Mouse (Mus musculus): ENCODE measurements at regions not wholly inside any gene's neighbourhood (a gene's known extent, or its start where the extent isn't known, plus 50 kb on each side); places are given as distances from the start of the nearest gene placed in this dataset.

- no peak overlapping the region for H3K9ac ChIP-seq (ENCODE audit: insufficient read depth, low read depth, low read length, poor library complexity, severe bottlenecking)
- H3K36me3 ChIP-seq (ENCODE audit: control insufficient read depth, insufficient read depth, low read length, poor library complexity, severe bottlenecking), result no peaks in the 10 kb centered on the region
- TF ChIP-seq CHD2 (IDR thresholded peaks at IDR 0.05; ENCODE audit: low read depth, low read length), result no peak
- no peak for TF ChIP-seq MAFK (IDR thresholded peaks at IDR 0.05; ENCODE audit: insufficient read depth, low read depth, low read length)
- TF ChIP-seq HCFC1 (IDR thresholded peaks at IDR 0.05; ENCODE audit: borderline replicate concordance, insufficient read depth, low read length), result no peak
- TF ChIP-seq ZNF384 (IDR thresholded peaks at IDR 0.05; ENCODE audit: low read depth, low read length), result no peak
- no peak for TF ChIP-seq ZC3H11A (IDR thresholded peaks at IDR 0.05; ENCODE audit: borderline replicate concordance, low read depth, low read length)
- H3K9me3 ChIP-seq (ENCODE audit: control insufficient read depth, insufficient read depth, low read depth, low read length), result no peaks in the 10 kb centered on the region
- H3K4me1 ChIP-seq (ENCODE audit: control insufficient read depth in 2 of 2, insufficient read depth in 2 of 2, low read length in 2 of 2, poor library complexity in 1 of 2), result no peaks in the 10 kb centered on the region
- no peak for DNase-seq (ENCODE audit: low read depth, low spot score)
- in situ Hi-C loops (cut with MboI; ENCODE audit: low sequenced_read_pairs in 2 of 2, unreplicated experiment in 2 of 2), result no loop called here
- no peak overlapping the region for H3K27ac ChIP-seq (ENCODE audit: insufficient read depth, low read depth, low read length, poor library complexity, severe bottlenecking)
- H3K4me3 ChIP-seq (ENCODE audit: insufficient read depth in 1 of 2, low read depth in 1 of 2, low read length in 2 of 2, poor library complexity in 1 of 2, severe bottlenecking in 1 of 2), result no peak overlapping the region
Observed at GRCm38 (mm10) chr8:116117919-116118318, 386.9 kb upstream of the Dynlrb2 start.

- Histone ChIP-seq H3K4me1 (ENCODE audit: control insufficient read depth in 2 of 2, insufficient read depth in 2 of 2, low read length in 2 of 2, poor library complexity in 1 of 2) (no peaks in the 10 kb centered on the region), H3K9me3 (ENCODE audit: control insufficient read depth, insufficient read depth, low read depth, low read length) (no peaks in the 10 kb centered on the region), H3K36me3 (ENCODE audit: control insufficient read depth, insufficient read depth, low read length, poor library complexity, severe bottlenecking) (no peaks in the 10 kb centered on the region), H3K27ac (ENCODE audit: insufficient read depth, low read depth, low read length, poor library complexity, severe bottlenecking) (no peak overlapping the region), H3K9ac (ENCODE audit: insufficient read depth, low read depth, low read length, poor library complexity, severe bottlenecking) (no peak overlapping the region), H3K4me3 (ENCODE audit: insufficient read depth in 1 of 2, low read depth in 1 of 2, low read length in 2 of 2, poor library complexity in 1 of 2, severe bottlenecking in 1 of 2) (no peak overlapping the region)
- in situ Hi-C loops (cut with MboI; ENCODE audit: low sequenced_read_pairs in 2 of 2, unreplicated experiment in 2 of 2), result no loop called here
- DNase-seq (ENCODE audit: low read depth, low spot score), result no peak
- TF ChIP-seq CHD2 (IDR thresholded peaks at IDR 0.05; ENCODE audit: low read depth, low read length) (no peak), HCFC1 (IDR thresholded peaks at IDR 0.05; ENCODE audit: borderline replicate concordance, insufficient read depth, low read length) (no peak), ZNF384 (IDR thresholded peaks at IDR 0.05; ENCODE audit: low read depth, low read length) (no peak), MAFK (IDR thresholded peaks at IDR 0.05; ENCODE audit: insufficient read depth, low read depth, low read length) (no peak), ZC3H11A (IDR thresholded peaks at IDR 0.05; ENCODE audit: borderline replicate concordance, low read depth, low read length) (no peak)
Observed at GRCm38 (mm10) chr8:116116625-116117024, 388.1 kb upstream of the Dynlrb2 start.

DNA sequence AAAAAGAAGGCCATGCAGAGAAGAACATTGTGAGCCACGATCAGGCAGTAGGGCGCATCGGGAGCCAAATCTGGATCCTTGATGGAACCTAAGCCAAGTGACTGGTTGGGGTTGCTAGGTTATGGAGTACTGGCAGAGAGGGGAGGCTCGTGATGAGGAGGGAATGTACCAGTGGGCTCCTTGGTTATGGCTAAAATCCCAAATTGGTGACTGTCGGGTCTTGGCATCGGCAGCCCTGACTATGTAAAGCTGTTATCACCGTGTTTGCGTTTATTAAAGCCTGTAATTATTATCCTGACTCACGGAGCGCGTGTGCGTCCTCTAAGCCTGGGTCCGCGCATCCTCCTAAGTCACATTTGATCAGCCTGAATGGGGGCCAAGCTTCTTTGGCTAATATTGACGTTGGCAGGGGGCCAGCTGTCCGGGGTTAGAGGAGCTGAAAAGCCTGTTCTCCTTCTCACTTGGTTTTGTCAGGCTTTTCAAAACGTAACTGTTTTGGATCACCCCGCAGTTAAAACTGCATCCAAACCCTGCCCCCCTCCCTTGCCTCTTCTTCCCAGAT lies 388.9 kb upstream of the Dynlrb2 start:
- TF ChIP-seq CHD2 (IDR thresholded peaks at IDR 0.05; ENCODE audit: low read depth, low read length) (no peak), ZNF384 (IDR thresholded peaks at IDR 0.05; ENCODE audit: low read depth, low read length) (no peak), ZC3H11A (IDR thresholded peaks at IDR 0.05; ENCODE audit: borderline replicate concordance, low read depth, low read length) (no peak), HCFC1 (IDR thresholded peaks at IDR 0.05; ENCODE audit: borderline replicate concordance, insufficient read depth, low read length) (no peak), MAFK (IDR thresholded peaks at IDR 0.05; ENCODE audit: insufficient read depth, low read depth, low read length) (no peak)
- in situ Hi-C loops (cut with MboI; ENCODE audit: low sequenced_read_pairs in 2 of 2, unreplicated experiment in 2 of 2), result no loop called here
- H3K4me1 ChIP-seq (ENCODE audit: control insufficient read depth in 2 of 2, insufficient read depth in 2 of 2, low read length in 2 of 2, poor library complexity in 1 of 2), result no peaks in the 10 kb centered on the region
- H3K27ac ChIP-seq (ENCODE audit: insufficient read depth, low read depth, low read length, poor library complexity, severe bottlenecking), result no peak overlapping the region
- H3K4me3 ChIP-seq (ENCODE audit: insufficient read depth in 1 of 2, low read depth in 1 of 2, low read length in 2 of 2, poor library complexity in 1 of 2, severe bottlenecking in 1 of 2), result no peak overlapping the region
- H3K36me3 ChIP-seq (ENCODE audit: control insufficient read depth, insufficient read depth, low read length, poor library complexity, severe bottlenecking), result no peaks in the 10 kb centered on the region
- H3K9me3 ChIP-seq (ENCODE audit: control insufficient read depth, insufficient read depth, low read depth, low read length), result no peaks in the 10 kb centered on the region
- no peak for DNase-seq (ENCODE audit: low read depth, low spot score)
- H3K9ac ChIP-seq (ENCODE audit: insufficient read depth, low read depth, low read length, poor library complexity, severe bottlenecking), result no peak overlapping the region

- DNase-seq (ENCODE audit: low read depth, low spot score), result no peak
- Histone ChIP-seq H3K4me1 (ENCODE audit: control insufficient read depth in 2 of 2, insufficient read depth in 2 of 2, low read length in 2 of 2, poor library complexity in 1 of 2) (no peaks in the 10 kb centered on the region), H3K9ac (ENCODE audit: insufficient read depth, low read depth, low read length, poor library complexity, severe bottlenecking) (no peak overlapping the region), H3K36me3 (ENCODE audit: control insufficient read depth, insufficient read depth, low read length, poor library complexity, severe bottlenecking) (no peaks in the 10 kb centered on the region), H3K4me3 (ENCODE audit: insufficient read depth in 1 of 2, low read depth in 1 of 2, low read length in 2 of 2, poor library complexity in 1 of 2, severe bottlenecking in 1 of 2) (no peak overlapping the region), H3K9me3 (ENCODE audit: control insufficient read depth, insufficient read depth, low read depth, low read length) (no peaks in the 10 kb centered on the region), H3K27ac (ENCODE audit: insufficient read depth, low read depth, low read length, poor library complexity, severe bottlenecking) (no peak overlapping the region)
- TF ChIP-seq ZNF384 (IDR thresholded peaks at IDR 0.05; ENCODE audit: low read depth, low read length), result no peak
- TF ChIP-seq CHD2 (IDR thresholded peaks at IDR 0.05; ENCODE audit: low read depth, low read length), result no peak
- TF ChIP-seq HCFC1 (IDR thresholded peaks at IDR 0.05; ENCODE audit: borderline replicate concordance, insufficient read depth, low read length), result no peak
- TF ChIP-seq MAFK (IDR thresholded peaks at IDR 0.05; ENCODE audit: insufficient read depth, low read depth, low read length), result no peak
- TF ChIP-seq ZC3H11A (IDR thresholded peaks at IDR 0.05; ENCODE audit: borderline replicate concordance, low read depth, low read length), result no peak
- in situ Hi-C loops (cut with MboI; ENCODE audit: low sequenced_read_pairs in 2 of 2, unreplicated experiment in 2 of 2), result no loop called here
Observed at GRCm38 (mm10) chr8:116114978-116115377, 389.8 kb upstream of the Dynlrb2 start.

- no peak overlapping the region for H3K9ac ChIP-seq (ENCODE audit: insufficient read depth, low read depth, low read length, poor library complexity, severe bottlenecking)
- no peaks in the 10 kb centered on the region for H3K36me3 ChIP-seq (ENCODE audit: control insufficient read depth, insufficient read depth, low read length, poor library complexity, severe bottlenecking)
- TF ChIP-seq ZC3H11A (IDR thresholded peaks at IDR 0.05; ENCODE audit: borderline replicate concordance, low read depth, low read length) (no peak), ZNF384 (IDR thresholded peaks at IDR 0.05; ENCODE audit: low read depth, low read length) (no peak), HCFC1 (IDR thresholded peaks at IDR 0.05; ENCODE audit: borderline replicate concordance, insufficient read depth, low read length) (no peak), MAFK (IDR thresholded peaks at IDR 0.05; ENCODE audit: insufficient read depth, low read depth, low read length) (no peak), CHD2 (IDR thresholded peaks at IDR 0.05; ENCODE audit: low read depth, low read length) (no peak)
- no peak for DNase-seq (ENCODE audit: low read depth, low spot score)
- no peaks in the 10 kb centered on the region for H3K4me1 ChIP-seq (ENCODE audit: control insufficient read depth in 2 of 2, insufficient read depth in 2 of 2, low read length in 2 of 2, poor library complexity in 1 of 2)
- in situ Hi-C loops (cut with MboI; ENCODE audit: low sequenced_read_pairs in 2 of 2, unreplicated experiment in 2 of 2), result no loop called here
- H3K9me3 ChIP-seq (ENCODE audit: control insufficient read depth, insufficient read depth, low read depth, low read length), result no peaks in the 10 kb centered on the region
- H3K27ac ChIP-seq (ENCODE audit: insufficient read depth, low read depth, low read length, poor library complexity, severe bottlenecking), result no peak overlapping the region
- no peak overlapping the region for H3K4me3 ChIP-seq (ENCODE audit: insufficient read depth in 1 of 2, low read depth in 1 of 2, low read length in 2 of 2, poor library complexity in 1 of 2, severe bottlenecking in 1 of 2)
Observed at GRCm38 (mm10) chr8:116114502-116114901, 390.3 kb upstream of the Dynlrb2 start.

Measured in ES-E14 (cell line).